Mouse (Mus musculus) thymus, postnatal 14 days (tissue): ENCODE results near the gene 1700123K08Rik.
A peak's percentile ranks its signal among the peaks of the same experiment; 100 is the strongest.
"Not testable (repeated sequence)": the region's sequence is repeated elsewhere in the genome, so short reads cannot be mapped to it uniquely, and the experiment has no call there.

Experiments
- DNase-seq: peaks from one replicate; pipeline ENCODE4 v3.0.0; 2021

The 1700123K08Rik gene

DNA sequence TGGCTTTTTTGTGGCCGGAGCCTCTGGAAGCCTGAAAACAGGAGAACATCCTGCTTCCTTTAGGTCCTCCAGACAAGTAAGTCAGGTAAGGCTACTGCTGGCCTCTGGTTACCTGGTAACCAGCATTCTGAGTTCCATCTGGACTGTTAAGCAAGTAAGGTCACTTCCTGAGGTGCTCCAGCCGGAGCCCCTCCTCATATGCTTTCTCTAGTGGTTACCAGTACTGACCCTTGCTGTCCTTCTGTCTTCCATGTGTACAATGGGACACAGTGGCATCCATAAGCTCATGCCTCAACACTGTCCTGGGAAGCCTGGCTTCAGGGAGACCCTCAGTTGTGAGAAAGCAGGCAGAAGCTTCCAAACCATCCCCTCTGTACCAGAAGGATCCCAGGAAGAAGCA lies at the start of gene 1700123K08Rik:
Gene 1700123K08Rik (minus strand): TSS at position 101 of the 400 bp plus-strand sequence.
- DNase-seq: not testable (repeated sequence)

DNA sequence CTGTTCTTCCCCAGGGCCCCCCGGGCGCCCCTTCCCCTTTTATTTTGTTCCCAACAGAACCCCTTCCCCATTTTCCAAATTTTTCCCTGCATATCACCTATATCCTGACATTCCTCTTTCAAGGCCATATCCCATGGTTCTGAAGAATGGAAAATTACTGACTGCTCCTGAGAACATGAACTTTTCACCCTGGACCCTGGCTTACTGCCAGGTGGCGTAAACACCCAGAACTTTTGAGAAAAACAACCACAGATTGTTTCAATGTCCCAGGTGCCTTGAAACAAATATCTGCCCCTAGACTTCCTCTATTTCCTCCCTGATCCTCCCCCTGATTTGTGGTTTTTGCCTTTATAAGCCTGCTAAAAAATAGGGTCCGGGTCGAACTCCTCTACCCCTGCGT lies 22.9 kb upstream of the 1700123K08Rik start:
- no peak for DNase-seq

DNA sequence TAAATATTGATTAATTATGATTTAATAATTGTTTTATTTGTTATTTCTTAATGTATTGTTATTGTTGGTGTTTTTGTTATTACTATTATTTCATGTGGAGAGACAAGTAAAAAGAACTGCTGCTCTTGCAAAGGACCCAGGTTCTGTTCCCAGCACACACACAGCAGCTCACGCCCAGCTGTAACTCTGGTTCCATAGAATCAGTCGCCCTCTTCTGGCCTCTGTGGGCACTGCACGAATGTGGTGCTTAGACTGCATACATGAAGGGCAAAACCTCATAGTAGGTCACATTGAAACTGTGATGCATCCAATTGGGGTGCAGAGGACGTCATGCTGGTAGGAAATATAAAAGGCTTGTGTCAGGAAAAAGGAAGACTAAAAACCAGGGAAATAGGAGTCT lies 7.1 kb upstream of the 1700123K08Rik start:
- peak; percentile 75 for DNase-seq

DNA sequence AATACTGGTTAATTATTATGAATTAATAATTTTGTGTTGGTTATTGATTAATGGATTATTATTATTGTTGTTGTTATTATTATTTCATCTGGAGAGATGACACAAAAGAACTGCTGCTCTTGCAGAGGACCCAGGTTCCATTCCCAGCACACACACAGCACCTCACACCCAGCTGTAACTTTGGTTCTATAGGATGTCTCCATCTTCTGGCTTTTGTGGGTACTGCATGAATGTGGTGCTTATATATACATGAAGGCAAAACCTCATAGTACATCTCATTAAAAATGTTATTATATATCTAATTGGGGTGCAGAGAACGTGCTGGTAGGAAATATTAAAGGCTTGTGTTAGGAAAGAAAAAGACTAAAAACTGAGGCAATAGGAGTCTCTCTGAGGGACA lies 11.8 kb downstream of the 1700123K08Rik start:
- DNase-seq: peak; percentile 12

DNA sequence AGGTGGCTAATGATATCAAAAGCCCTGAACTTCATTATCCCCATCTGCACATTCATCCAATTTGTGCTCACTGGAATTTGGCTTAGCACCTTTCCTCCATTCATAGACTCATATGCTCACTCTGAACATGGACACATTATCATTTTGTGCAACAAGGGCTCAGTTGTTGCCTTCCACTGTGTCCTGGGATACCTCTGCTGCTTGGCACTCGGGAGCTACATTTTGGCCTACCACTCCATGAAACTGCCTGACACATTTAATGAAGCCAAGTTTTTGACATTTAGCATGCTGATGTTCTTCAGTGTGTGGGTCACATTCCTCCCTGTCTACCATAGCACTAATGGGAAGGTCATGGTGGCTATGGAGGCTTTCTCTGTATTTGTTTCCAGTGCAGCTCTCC lies 32.0 kb downstream of the 1700123K08Rik start:
- DNase-seq: no peak
